Mouse (Mus musculus) gastrocnemius, postnatal 10 days (tissue): ENCODE results near the gene Oscar. TPM values are rescaled to one million over a fixed set of nuclear protein-coding genes. Genes with fewer than 3 reads are reported as not detected.

Experiments
- microRNA-seq, 2 experiments: library from miRNA; unstranded; fragments of <30 nt; microRNA quantifications; one replicate each; pipeline ENCODE4 v1.2.0; 2021
- total RNA-seq, 2 experiments: library from RNA; stranded (reverse); gene quantifications; 2 replicates each; pipeline ENCODE4 v1.2.3; 2021

Oscar gene
- total RNA-seq, 2 experiments from 2014 or later, result 1.0 TPM; not detected in 1

Small RNAs within 50 kb of the gene (microRNA-seq; reads per million reads assigned to microRNA genes)
- gene Gm25100 (0 reads per million in 2 experiments), gene Mir3572 (0 to 0.75 reads per million in 2 experiments)

Other genes with a start within 250 kb of the Oscar start
- under 1 TPM in 1 of 2 experiments, not detected in 1; 0.43 TPM for gene Cacng8, start 225.5 kb downstream of the Oscar start, total RNA-seq
- gene Cacng6, start 192.0 kb downstream of the Oscar start, total RNA-seq, result 10 to 100 TPM; 80.3 to 88.7 TPM
- not detected for gene Tarm1, start 113.5 kb downstream of the Oscar start, total RNA-seq
- gene Ndufa3, start 1.2 kb upstream of the Oscar start, total RNA-seq, result 100 to 1,000 TPM; 680 to 749 TPM
- gene Tfpt, start 13.8 kb upstream of the Oscar start, total RNA-seq, result 10 to 100 TPM; 13.1 to 18.2 TPM
- 10 to 100 TPM; 30.8 to 31.6 TPM for gene Prpf31, start 13.8 kb upstream of the Oscar start, total RNA-seq
- 10 to 100 TPM; 27.6 to 30.4 TPM for gene Cnot3, start 29.1 kb upstream of the Oscar start, total RNA-seq
- gene Leng1, start 49.7 kb upstream of the Oscar start, total RNA-seq, result 1 to 10 TPM; 5.6 to 6.9 TPM
- gene Tmc4, start 61.4 kb upstream of the Oscar start, total RNA-seq, result 1 to 10 TPM in 1 of 2 experiments, under 1 TPM in 1; 0.99 to 1.1 TPM
- gene Tsen34, start 76.7 kb upstream of the Oscar start, total RNA-seq, result 10 to 100 TPM; 55.7 to 57.4 TPM
- gene Mboat7, start 77.4 kb upstream of the Oscar start, total RNA-seq, result 10 to 100 TPM; 13.6 to 21.6 TPM
- 100 to 1,000 TPM; 742 to 768 TPM for gene Rps9, start 87.8 kb upstream of the Oscar start, total RNA-seq
- 1 to 10 TPM in 1 of 2 experiments, under 1 TPM in 1; 0.78 to 1.6 TPM for gene Pirb, start 104.2 kb upstream of the Oscar start, total RNA-seq
- gene Gm15448, start 209.5 kb upstream of the Oscar start, total RNA-seq, result under 1 TPM in 1 of 2 experiments, not detected in 1; 0.63 TPM
- under 1 TPM; 0.16 to 0.19 TPM for gene Pira2, start 228.9 kb upstream of the Oscar start, total RNA-seq